Mouse (Mus musculus): ENCODE data around the gene Cdan1. TPM values are rescaled to one million over a fixed set of nuclear protein-coding genes. Genes with fewer than 3 reads are reported as not detected.

Cdan1 gene
- polyA plus RNA-seq, 1 experiment from 2014 or later, result 7.4 TPM

- Histone ChIP-seq H3K4me2 (replicated peaks) (peak overlapping the region; percentile 81), H3K27me3 (no peaks in the 10 kb centered on the region), H3K9ac (replicated peaks) (peak overlapping the region; percentile 90), H3K4me1 (peaks cover 35% of the 10 kb centered on the region), H3K36me3 (peaks cover 14% of the 10 kb centered on the region), H3K4me3 (peak overlapping the region; percentile 97), H3K27ac (replicated peaks) (peak overlapping the region; percentile 92), H3K9me3 (no peaks in the 10 kb centered on the region)
- under 1% methylated on average over 58 of the region's 61 CpGs for whole genome bisulfite sequencing
- peak; percentile 98 for ATAC-seq (replicated peaks)
Measured at GRCm38 (mm10) chr2:120731167-120731862, 118.6 kb downstream of the Cdan1 start.

GRCm38 (mm10) chr2:120730639-120731166, 119.2 kb downstream of the Cdan1 start:
- H3K36me3 ChIP-seq, result peaks cover 20% of the 10 kb centered on the region
- H3K4me1 ChIP-seq, result peaks cover 35% of the 10 kb centered on the region
- H3K9ac ChIP-seq (replicated peaks), result peak overlapping the region; percentile 90
- WGBS, result under 1% methylated on average over 50 of the region's 50 CpGs
- H3K27me3 ChIP-seq, result no peaks in the 10 kb centered on the region
- peak overlapping the region; percentile 81 for H3K4me2 ChIP-seq (replicated peaks)
- ATAC-seq (replicated peaks), result no peak; the same call in none of the 2 replicates
- peak overlapping the region; percentile 92 for H3K27ac ChIP-seq (replicated peaks)
- H3K9me3 ChIP-seq, result no peaks in the 10 kb centered on the region
- peak overlapping the region; percentile 97 for H3K4me3 ChIP-seq

GRCm38 (mm10) chr2:120729775-120730585, 119.9 kb downstream of the Cdan1 start:
- no peak for ATAC-seq (replicated peaks)
- H3K4me2 ChIP-seq (replicated peaks), result peak overlapping the region; percentile 81

GRCm38 (mm10) chr2:120724176-120724575, 125.8 kb downstream of the Cdan1 start:
- Histone ChIP-seq H3K9ac (replicated peaks) (no peak overlapping the region), H3K4me3 (no peak overlapping the region), H3K9me3 (no peaks in the 10 kb centered on the region), H3K4me1 (peaks cover 11% of the 10 kb centered on the region), H3K27me3 (no peaks in the 10 kb centered on the region), H3K4me2 (replicated peaks) (no peak overlapping the region), H3K27ac (replicated peaks) (no peak overlapping the region), H3K36me3 (peaks cover 80% of the 10 kb centered on the region)
- 87% methylated on average over 6 of the region's 6 CpGs for WGBS
- no peak for ATAC-seq (replicated peaks)

More at GRCm38 (mm10) chr2:120729775-120730585, 119.9 kb downstream of the Cdan1 start:
- Histone ChIP-seq H3K9ac (replicated peaks) (peak overlapping the region; percentile 90), H3K4me1 (peaks cover 35% of the 10 kb centered on the region), H3K4me3 (peak overlapping the region; percentile 97), H3K36me3 (peaks cover 27% of the 10 kb centered on the region), H3K27me3 (no peaks in the 10 kb centered on the region), H3K9me3 (no peaks in the 10 kb centered on the region), H3K27ac (replicated peaks) (no peak overlapping the region)
- WGBS, result 9% methylated on average over 23 of the region's 23 CpGs

GRCm38 (mm10) chr2:120723621-120724020, 126.3 kb downstream of the Cdan1 start:
- Histone ChIP-seq H3K9ac (replicated peaks) (no peak overlapping the region), H3K4me3 (no peak overlapping the region), H3K36me3 (peaks cover 86% of the 10 kb centered on the region), H3K4me1 (peaks cover 6% of the 10 kb centered on the region), H3K9me3 (no peaks in the 10 kb centered on the region), H3K27ac (replicated peaks) (no peak overlapping the region), H3K27me3 (no peaks in the 10 kb centered on the region), H3K4me2 (replicated peaks) (no peak overlapping the region)
- ATAC-seq (replicated peaks), result no peak
- 72% methylated on average over 4 of the region's 4 CpGs for WGBS

GRCm38 (mm10) chr2:120722491-120722890, 127.4 kb downstream of the Cdan1 start:
- Histone ChIP-seq H3K36me3 (peaks cover 92% of the 10 kb centered on the region), H3K9me3 (no peaks in the 10 kb centered on the region), H3K27me3 (no peaks in the 10 kb centered on the region), H3K4me3 (no peak overlapping the region), H3K4me1 (no peaks in the 10 kb centered on the region), H3K27ac (replicated peaks) (no peak overlapping the region), H3K4me2 (replicated peaks) (no peak overlapping the region), H3K9ac (replicated peaks) (no peak overlapping the region)
- 67% methylated on average over 8 of the region's 8 CpGs for whole genome bisulfite sequencing
- ATAC-seq (replicated peaks), result no peak

GRCm38 (mm10) chr2:120721911-120722310, 128.0 kb downstream of the Cdan1 start:
- Histone ChIP-seq H3K4me1 (no peaks in the 10 kb centered on the region), H3K27ac (replicated peaks) (no peak overlapping the region), H3K4me2 (replicated peaks) (no peak overlapping the region), H3K9ac (replicated peaks) (no peak overlapping the region), H3K27me3 (no peaks in the 10 kb centered on the region), H3K9me3 (no peaks in the 10 kb centered on the region), H3K36me3 (peaks cover 95% of the 10 kb centered on the region), H3K4me3 (no peak overlapping the region)
- WGBS, result 95% methylated on average over 2 of the region's 2 CpGs
- ATAC-seq (replicated peaks), result no peak

GRCm38 (mm10) chr2:120720821-120721220, 129.1 kb downstream of the Cdan1 start:
- Histone ChIP-seq H3K27me3 (no peaks in the 10 kb centered on the region), H3K9ac (replicated peaks) (no peak overlapping the region), H3K27ac (replicated peaks) (no peak overlapping the region), H3K4me1 (no peaks in the 10 kb centered on the region), H3K9me3 (no peaks in the 10 kb centered on the region), H3K4me3 (no peak overlapping the region), H3K4me2 (replicated peaks) (no peak overlapping the region), H3K36me3 (peaks cover 86% of the 10 kb centered on the region)
- 94% methylated on average over 6 of the region's 6 CpGs for WGBS
- ATAC-seq (replicated peaks), result no peak

GRCm38 (mm10) chr2:120718496-120718895, 131.4 kb downstream of the Cdan1 start:
- WGBS, result 95% methylated on average over 8 of the region's 8 CpGs
- H3K36me3 ChIP-seq, result peaks cover 82% of the 10 kb centered on the region
- H3K4me3 ChIP-seq, result no peak overlapping the region
- H3K9ac ChIP-seq (replicated peaks), result no peak overlapping the region
- H3K4me2 ChIP-seq (replicated peaks), result no peak overlapping the region
- H3K9me3 ChIP-seq, result no peaks in the 10 kb centered on the region
- H3K4me1 ChIP-seq, result no peaks in the 10 kb centered on the region
- no peaks in the 10 kb centered on the region for H3K27me3 ChIP-seq
- H3K27ac ChIP-seq (replicated peaks), result no peak overlapping the region
- ATAC-seq (replicated peaks), result no peak

GRCm38 (mm10) chr2:120713441-120713840, 136.5 kb downstream of the Cdan1 start:
- 97% methylated on average over 3 of the region's 3 CpGs for WGBS
- no peak overlapping the region for H3K9ac ChIP-seq (replicated peaks)
- peaks cover 45% of the 10 kb centered on the region for H3K36me3 ChIP-seq

GRCm38 (mm10) chr2:120710948-120711347, 139.0 kb downstream of the Cdan1 start:
- Histone ChIP-seq H3K27ac (replicated peaks) (no peak overlapping the region), H3K4me2 (replicated peaks) (no peak overlapping the region), H3K4me3 (no peak overlapping the region), H3K9ac (replicated peaks) (no peak overlapping the region), H3K36me3 (peaks cover 28% of the 10 kb centered on the region), H3K27me3 (no peaks in the 10 kb centered on the region), H3K9me3 (no peaks in the 10 kb centered on the region), H3K4me1 (no peaks in the 10 kb centered on the region)
- ATAC-seq (replicated peaks), result no peak
- WGBS, result 89% methylated on average over 3 of the region's 3 CpGs

More at GRCm38 (mm10) chr2:120713441-120713840, 136.5 kb downstream of the Cdan1 start:
- H3K27me3 ChIP-seq, result no peaks in the 10 kb centered on the region
- no peak overlapping the region for H3K4me3 ChIP-seq
- no peaks in the 10 kb centered on the region for H3K4me1 ChIP-seq
- no peak overlapping the region for H3K4me2 ChIP-seq (replicated peaks)
- H3K9me3 ChIP-seq, result no peaks in the 10 kb centered on the region
- ATAC-seq (replicated peaks), result no peak
- no peak overlapping the region for H3K27ac ChIP-seq (replicated peaks)

- no peak for ATAC-seq (replicated peaks)
- Histone ChIP-seq H3K4me3 (no peak overlapping the region), H3K4me2 (replicated peaks) (no peak overlapping the region), H3K27ac (replicated peaks) (no peak overlapping the region), H3K27me3 (no peaks in the 10 kb centered on the region), H3K36me3 (peaks cover 25% of the 10 kb centered on the region), H3K9ac (replicated peaks) (no peak overlapping the region), H3K4me1 (no peaks in the 10 kb centered on the region), H3K9me3 (no peaks in the 10 kb centered on the region)
- 93% methylated on average over 3 of the region's 3 CpGs for WGBS
Measured at GRCm38 (mm10) chr2:120710154-120710553, 139.8 kb downstream of the Cdan1 start.
